Mouse (Mus musculus) mesoderm, embryonic 11.5 days (tissue): ENCODE measurements around the gene Kcnj15.

Source experiments
- DNase-seq: peaks from one replicate; pipeline ENCODE4 v3.0.0-alpha.2; 2012; ENCODE audit warnings: low read depth, low spot score

Gene Kcnj15

DNA sequence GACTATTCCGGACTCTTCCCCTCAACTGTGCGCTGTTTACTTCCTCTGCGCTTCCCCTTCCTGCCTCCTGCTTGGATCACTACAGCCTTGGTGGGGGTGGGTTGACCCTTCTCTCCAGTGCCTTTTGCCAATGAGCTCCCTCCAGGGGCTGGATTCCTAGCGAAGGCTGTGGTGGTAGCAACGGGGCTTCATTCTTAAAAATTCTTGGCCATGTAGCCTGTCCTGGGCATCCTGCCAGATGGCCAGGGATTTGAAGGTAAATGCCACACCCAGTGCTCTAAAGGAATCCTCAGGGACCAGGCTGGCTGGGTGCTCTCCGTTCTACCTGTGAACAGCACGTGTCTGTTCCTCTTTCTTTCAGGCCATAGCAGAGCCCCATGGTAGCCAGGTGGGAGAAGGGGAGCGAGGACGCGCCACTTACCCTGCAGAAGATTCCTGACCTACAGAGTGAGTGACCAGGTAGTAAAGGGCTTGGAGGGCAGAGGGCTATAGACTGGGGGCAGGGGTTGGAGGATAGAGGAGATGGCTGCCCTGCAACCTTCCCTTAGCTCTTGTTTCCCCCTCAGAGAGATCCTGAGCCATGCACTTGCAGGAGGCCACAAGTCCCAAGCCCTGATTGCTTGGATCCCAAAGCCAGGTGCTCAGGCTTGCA is 34.2 kb downstream of the Kcnj15 start:
- DNase-seq, result no peak

DNA sequence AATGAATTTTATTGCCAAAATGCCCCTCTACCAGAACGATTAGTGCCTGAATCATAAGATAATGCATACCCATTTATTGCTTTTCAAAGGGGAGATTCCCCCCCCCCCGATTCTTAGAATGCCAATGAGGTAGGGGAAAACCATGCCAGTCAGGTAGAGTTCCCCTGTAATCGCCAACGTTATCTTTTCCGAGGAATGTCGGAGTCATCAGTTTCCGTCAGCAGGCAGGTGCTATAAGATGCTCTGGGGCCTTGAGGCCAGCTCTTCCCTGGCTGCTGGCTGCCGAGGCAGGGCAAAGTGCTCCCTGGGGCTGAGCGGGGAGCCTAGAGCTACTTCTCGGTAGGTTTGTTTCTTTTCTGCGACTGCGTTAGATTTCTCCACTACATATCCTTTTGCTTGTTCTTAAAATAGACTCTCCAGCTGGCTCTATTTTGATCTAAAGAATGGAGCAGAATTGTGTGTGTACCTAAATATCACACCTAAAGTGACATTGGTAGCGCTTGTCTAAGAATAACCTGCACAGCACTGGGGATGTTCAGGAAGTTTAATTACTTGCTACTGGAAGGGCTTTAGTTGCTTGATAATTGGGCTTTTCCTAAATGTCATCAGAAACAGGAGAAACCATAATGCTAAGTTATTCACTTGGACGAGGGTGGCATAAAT is 35.6 kb downstream of the Kcnj15 start:
- no peak for DNase-seq

DNA sequence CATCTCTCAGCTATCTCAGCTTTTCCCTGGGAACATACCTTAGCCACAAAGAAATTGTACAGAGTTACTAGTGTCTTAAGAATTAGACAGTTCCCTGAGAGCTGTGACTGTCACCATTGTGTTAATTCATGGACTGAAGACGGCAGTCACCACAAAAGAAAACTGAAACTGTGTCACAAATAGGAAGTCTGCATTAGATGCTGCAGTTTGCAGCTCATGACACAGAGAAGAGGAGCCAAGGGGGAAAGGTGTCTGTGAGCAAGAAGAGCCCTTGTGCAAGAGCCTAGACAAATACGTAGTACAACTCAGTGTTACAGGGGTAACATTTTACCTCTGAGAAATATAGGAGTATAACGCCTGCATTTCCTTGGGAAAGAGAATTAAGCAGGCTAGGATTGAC is 40.3 kb downstream of the Kcnj15 start:
- no peak for DNase-seq

DNA sequence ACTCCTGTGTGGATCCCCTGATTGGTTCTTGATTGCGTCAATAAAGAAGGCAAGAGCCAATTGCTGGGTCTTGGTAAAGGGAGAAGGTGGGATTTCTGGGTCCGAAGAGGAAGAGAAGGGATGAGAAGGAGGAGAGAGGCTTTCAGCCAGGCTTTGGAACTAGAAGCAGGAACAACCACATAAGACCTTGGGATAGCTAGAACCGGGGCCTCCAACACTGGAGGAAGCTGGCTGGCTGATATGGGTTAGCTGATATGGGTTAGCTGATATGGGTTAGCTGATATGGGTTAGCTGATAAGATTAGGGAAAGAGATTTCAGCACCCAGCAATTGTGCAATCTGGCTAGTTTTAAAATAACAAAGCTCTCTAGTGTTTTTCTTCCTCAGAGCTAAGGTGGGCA is 44.3 kb downstream of the Kcnj15 start:
- no peak for DNase-seq

DNA sequence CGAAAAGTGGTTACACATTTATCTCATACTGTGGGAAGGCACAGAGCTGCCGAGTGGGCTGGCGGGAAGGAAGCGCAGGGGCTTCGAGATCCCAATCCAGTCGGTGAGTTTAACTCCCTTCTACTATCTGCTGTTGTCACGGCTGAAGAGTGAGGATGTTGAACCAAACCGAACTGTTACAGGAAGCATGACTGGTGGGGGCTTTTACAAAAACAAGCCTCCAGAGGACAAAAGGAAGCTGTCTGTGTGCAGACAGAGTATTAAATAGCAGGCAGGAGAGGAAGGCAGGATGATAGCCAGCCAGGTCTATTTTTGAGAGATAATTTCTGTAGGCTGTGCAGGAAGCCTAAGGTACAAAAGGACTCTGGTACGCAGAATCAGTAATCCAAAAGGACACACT is 46.3 kb downstream of the Kcnj15 start:
- DNase-seq, result no peak

DNA sequence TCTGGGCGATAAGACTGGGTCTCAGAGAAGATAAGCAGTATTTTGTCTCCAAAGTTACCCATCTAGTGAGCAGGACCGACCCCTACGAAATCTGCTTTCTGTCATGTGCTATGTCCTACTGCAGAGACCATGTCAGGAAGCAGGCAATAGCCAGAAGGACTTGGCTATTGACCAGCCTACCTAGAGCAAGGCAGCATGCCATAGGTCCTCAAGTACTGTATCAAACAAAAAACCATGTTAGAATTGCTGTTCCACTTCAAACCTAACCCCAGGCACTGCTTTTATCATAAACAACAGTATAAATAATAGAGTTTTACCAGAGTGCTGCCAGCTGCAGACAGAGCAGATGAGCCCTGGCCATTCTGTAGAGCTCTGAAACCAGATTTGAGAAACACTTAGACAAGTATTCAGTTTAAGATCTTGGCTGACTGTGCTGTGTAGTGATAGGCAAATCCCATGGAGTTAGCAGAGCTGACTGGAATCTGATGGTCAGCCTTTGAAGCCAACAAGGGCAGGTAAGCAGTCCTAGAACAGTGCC is 50.5 kb downstream of the Kcnj15 start:
- no peak for DNase-seq

DNA sequence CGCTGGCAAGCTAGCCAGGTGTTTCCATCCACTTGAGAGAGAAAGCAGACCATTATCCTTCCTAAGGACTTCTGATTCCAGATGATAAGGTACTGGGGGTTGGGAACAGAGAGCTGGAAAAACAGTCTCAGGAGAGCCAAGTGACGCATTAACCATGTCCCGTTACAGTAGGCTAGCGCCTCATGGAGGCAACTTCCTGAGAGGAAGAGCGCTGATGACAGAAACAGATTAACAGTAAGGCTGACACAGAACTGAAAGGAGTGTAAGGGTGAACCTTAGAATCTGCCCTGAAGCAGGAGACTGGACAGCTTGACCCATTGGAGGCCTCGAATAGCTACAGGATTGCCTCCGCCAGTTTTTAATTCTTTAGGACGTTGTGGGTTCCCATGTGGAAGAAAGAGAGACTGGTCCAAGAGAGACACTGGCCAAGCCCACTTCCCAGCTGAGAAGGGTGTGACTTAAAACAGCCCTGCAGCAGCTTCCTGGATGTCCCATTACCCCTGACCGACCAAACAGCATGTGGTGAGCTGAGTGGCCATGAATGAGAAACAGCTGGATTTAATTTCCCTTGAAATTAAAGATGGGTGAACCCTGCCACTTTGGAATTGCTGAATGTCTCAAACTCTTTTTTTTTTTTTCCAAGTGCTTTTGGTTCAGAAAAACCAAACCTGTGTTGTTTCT is 64.7 kb downstream of the Kcnj15 start:
- peak; percentile 62 for DNase-seq

- DNase-seq, result no peak
Measured at GRCm38 (mm10) chr16:95332159-95332558, 74.8 kb downstream of the Kcnj15 start.

DNA sequence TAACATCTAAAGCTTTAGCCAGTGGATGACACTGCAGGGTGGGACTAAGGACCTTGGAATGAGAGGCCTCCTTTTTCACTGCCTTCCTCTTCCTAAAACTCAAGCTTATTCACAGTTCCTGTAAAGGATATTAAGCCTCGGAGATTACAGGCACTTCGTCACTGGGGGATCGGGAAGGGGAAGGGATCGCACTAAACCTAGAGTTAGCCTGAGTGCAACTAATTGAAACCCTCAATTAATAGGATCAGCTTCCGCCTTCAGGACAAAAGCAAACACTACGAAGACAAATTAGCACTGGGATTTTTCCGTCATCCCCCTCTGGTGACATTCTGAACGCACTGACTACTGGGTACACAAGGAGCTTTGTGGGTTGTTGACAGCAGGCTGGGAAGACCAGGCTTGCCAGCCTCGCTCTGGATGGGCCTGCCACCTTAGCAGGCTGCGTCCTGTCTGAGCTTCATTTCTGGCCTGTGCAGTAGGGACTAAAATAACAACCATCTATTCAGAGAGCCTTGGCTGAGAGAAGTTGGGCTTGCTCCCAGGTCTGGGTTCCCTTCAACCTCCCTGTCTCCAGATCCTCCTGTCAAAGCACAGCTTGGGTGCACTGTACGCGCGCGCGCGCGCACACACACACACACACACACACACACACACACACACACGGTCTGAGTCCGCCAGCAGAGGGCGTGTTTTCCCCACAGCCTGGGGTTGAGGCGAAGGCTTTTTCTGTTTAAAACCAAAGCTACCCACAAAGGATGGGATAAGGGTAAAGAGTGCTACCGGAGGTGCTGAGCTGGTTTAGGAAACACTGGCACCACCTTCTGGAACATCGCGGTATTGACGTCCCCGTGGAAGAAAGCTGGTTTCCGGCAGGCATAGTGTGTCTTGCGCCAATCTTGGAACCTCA is 83.8 kb downstream of the Kcnj15 start:
- peak; percentile 87 for DNase-seq

DNA sequence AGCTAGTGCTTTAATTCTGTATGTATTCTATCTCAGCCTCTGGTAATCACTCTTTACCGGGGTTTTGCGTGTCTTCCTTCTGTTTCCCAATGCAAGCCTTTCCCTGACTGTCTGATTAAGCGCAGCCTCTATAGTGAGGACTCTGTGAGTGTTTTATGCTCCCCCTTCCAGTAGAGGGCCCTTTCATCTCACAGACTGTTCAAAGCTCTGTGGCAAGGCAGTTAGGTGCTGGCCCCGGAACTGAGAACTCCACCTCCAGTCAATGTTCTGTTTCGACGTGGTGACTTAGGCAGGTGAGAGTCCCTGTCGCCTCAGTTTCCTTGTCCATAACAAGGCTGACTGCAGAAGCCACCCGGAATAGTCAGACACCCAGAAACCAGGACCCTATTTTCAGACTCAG is 84.7 kb downstream of the Kcnj15 start:
- no peak for DNase-seq

- no peak for DNase-seq
Measured at GRCm38 (mm10) chr16:95344961-95345360, 87.6 kb downstream of the Kcnj15 start.

DNA sequence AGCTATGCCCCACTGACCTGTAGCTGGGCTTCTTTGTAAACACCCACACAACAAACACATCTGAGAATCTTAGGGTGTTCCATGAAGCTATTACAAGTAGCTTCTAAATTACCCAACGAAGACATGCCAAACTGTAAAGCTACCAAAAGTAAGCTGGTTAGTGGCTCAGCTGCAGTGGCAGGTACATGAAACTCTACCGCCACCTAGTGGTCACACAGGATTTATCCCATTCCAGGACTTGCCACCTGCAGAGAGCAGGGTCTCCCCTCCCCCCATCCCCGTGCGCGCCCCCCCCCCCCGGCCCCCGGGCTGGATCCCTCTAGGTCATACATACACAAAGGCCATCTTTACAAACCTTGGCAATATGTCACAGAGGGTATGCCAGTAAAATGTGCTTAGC is 88.5 kb downstream of the Kcnj15 start:
- DNase-seq, result peak; percentile 79

GRCm38 (mm10) chr16:95347202-95347601 is 89.8 kb downstream of the Kcnj15 start:
- DNase-seq, result no peak

- DNase-seq, result no peak
Measured at GRCm38 (mm10) chr16:95348555-95348954, 91.2 kb downstream of the Kcnj15 start.

- no peak for DNase-seq
Measured at GRCm38 (mm10) chr16:95349344-95349743, 92.0 kb downstream of the Kcnj15 start.

DNA sequence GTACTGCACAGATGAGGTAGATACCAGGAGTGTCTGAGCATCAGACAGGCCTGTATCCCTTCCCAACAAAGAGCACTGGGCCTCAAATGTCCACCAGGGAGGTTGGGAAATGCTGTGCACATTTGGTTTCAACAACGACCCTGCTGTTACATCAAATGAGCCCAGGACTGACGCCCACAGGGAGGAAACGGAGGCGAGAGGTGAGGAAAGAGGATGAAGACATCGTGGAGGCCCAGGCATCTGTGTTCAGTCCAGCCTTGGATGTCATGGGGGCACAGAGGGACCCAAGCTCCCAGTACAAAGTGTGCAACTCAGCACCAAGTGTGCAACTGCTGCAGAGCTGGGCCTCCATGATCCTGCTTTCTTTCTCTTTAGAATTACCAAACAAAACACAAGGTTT is 92.4 kb downstream of the Kcnj15 start:
- DNase-seq, result no peak
